10 mouse cellular contexts compared by ENCODE assay signal in the genomic region with DNA sequence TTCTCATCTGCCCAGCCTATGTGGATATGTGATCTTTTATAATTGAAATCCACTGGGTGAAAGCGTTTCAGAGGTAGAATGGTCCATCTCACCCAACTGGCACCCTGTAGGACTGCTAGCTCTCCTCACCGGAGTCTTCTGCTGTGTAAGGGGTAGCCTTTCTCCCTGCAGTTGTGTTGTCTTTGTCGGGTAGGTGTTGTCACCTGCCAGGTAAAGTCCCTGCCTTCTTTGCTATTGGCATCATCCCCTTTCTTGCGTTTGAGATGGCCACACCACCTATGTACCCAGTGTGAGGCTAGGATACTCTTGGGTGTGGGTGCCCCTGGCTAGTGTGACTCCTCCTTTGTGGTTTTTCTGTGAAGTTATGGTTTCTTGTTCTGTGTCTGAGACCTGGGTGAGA. TPM values are rescaled to one million over a fixed set of nuclear protein-coding genes. Genes with fewer than 3 reads are reported as not detected.
DNase-seq lines count a peak whose midpoint lies in the region; ATAC-seq and TF ChIP-seq lines count a peak whose summit lies in the region.
"Had no signal": no experiment of that assay in that cellular context is flagged by ENCODE, and none has a peak within 500 bp of the region (broad histone marks: within the 10 kb centered on the region; RNA-seq: fewer than 3 reads in every experiment).

No protein-coding gene starts in this region.

- no peak overlapping the region for H3K27ac ChIP-seq in heart, embryonic 14.5 days (replicated peaks in 1 of 2; ENCODE audit: control insufficient read depth in 1 of 2, insufficient read depth in 1 of 2, low read depth in 2 of 2, low read length in 2 of 2)
- H3K27ac ChIP-seq in bone marrow macrophage, adult 2 months (ENCODE audit: insufficient read depth, low read depth, low read length), result no peak overlapping the region
- no peak overlapping the region for H3K27ac ChIP-seq in hindbrain, embryonic 12.5 days
- H3K27ac ChIP-seq in midbrain, embryonic 12.5 days (replicated peaks), result no peak overlapping the region

- peak overlapping the region; percentile 98 for H3K9ac ChIP-seq in heart, embryonic 14.5 days (ENCODE audit: low read length)
- H3K9ac ChIP-seq in hindbrain, embryonic 12.5 days, result peak overlapping the region; percentile 99
- H3K9ac ChIP-seq in midbrain, embryonic 12.5 days (replicated peaks), result peak overlapping the region; percentile 100

- H3K4me3 ChIP-seq in heart, embryonic 14.5 days (ENCODE audit: control insufficient read depth in 1 of 2, insufficient read depth in 1 of 2, low read depth in 1 of 2, low read length in 2 of 2), result peak overlapping the region; percentile 90 to 93
- H3K4me3 ChIP-seq in bone marrow macrophage, adult 2 months (ENCODE audit: insufficient read depth, low read length), result peak overlapping the region; percentile 80
- H3K4me3 ChIP-seq in hindbrain, embryonic 12.5 days, result peak overlapping the region; percentile 99
- peak overlapping the region; percentile 99 for H3K4me3 ChIP-seq in midbrain, embryonic 12.5 days

- intact Hi-C loops in heart, postnatal 14 days (cut with DNase I), result loop anchor here (2.0 kb wide), 1 partner anchor 16 kb away; no protein-coding TSS in a partner anchor

- peak overlapping the region; percentile 80 for H3K4me2 ChIP-seq in heart, embryonic 14.5 days (ENCODE audit: low read length)
- H3K4me2 ChIP-seq in hindbrain, embryonic 12.5 days (replicated peaks), result peak overlapping the region; percentile 95
- peak overlapping the region; percentile 83 for H3K4me2 ChIP-seq in midbrain, embryonic 12.5 days (replicated peaks)

- peaks cover 27% of the 10 kb centered on the region for H3K36me3 ChIP-seq in heart, embryonic 14.5 days (ENCODE audit: control insufficient read depth, insufficient read depth, low read length)
- peaks cover 30% of the 10 kb centered on the region for H3K36me3 ChIP-seq in hindbrain, embryonic 12.5 days
- H3K36me3 ChIP-seq in midbrain, embryonic 12.5 days, result peaks cover 20% of the 10 kb centered on the region

- peaks cover 12 to 24% of the 10 kb centered on the region in 2 experiments for H3K4me1 ChIP-seq in heart, embryonic 14.5 days (ENCODE audit: control insufficient read depth in 2 of 2, insufficient read depth in 2 of 2, low read length in 2 of 2)
- H3K4me1 ChIP-seq in bone marrow macrophage, adult 2 months (ENCODE audit: control insufficient read depth, insufficient read depth, low read length), result peaks cover 28% of the 10 kb centered on the region
- peaks cover 35% of the 10 kb centered on the region for H3K4me1 ChIP-seq in hindbrain, embryonic 12.5 days
- peaks cover 37% of the 10 kb centered on the region for H3K4me1 ChIP-seq in midbrain, embryonic 12.5 days

- no peak for ATAC-seq in heart, embryonic 14.5 days (ENCODE audit: insufficient number of reproducible peaks, insufficient read depth, low FRiP score, low read depth)
- ATAC-seq in hindbrain, embryonic 12.5 days (ENCODE audit: low FRiP score), result no peak
- ATAC-seq in midbrain, embryonic 12.5 days (ENCODE audit: low FRiP score, low read depth), result no peak
- ATAC-seq: Patski had no signal

- H3K27me3 ChIP-seq in heart, embryonic 14.5 days (ENCODE audit: control insufficient read depth, insufficient read depth, low read length), result no peaks in the 10 kb centered on the region
- no peaks in the 10 kb centered on the region for H3K27me3 ChIP-seq in hindbrain, embryonic 12.5 days
- 0 out of 2 replicates have a peak, but pooled peaks cover 5% of the 10 kb centered on the region for H3K27me3 ChIP-seq in midbrain, embryonic 12.5 days
- H3K27me3 ChIP-seq: Patski had no signal

- TF ChIP-seq CTCF in bone marrow macrophage, adult 2 months (IDR thresholded peaks at IDR 0.05; ENCODE audit: low read depth, low read length), result no peak

- DNase-seq in heart, postnatal 14 days, result no peak
- DNase-seq in frontal cortex, postnatal 10 days (ENCODE audit: low spot score in 2 of 2), result no peak
- no peak for DNase-seq in gastrocnemius, adult 8-10 months (ENCODE audit: low spot score in 2 of 2)
- DNase-seq in cerebellum, adult 11 months, result no peak
- DNase-seq: right cerebral cortex, postnatal 25 days had no signal

- no peak for TF ChIP-seq POLR2A in bone marrow macrophage, adult 2 months (IDR thresholded peaks at IDR 0.05; ENCODE audit: borderline replicate concordance, low read depth, low read length)

- WGBS in heart, embryonic 14.5 days, result 58% methylated on average over 4 of the region's 4 CpGs
- 72% methylated on average over 4 of the region's 4 CpGs for WGBS in hindbrain, embryonic 12.5 days
- 67% methylated on average over 4 of the region's 4 CpGs for WGBS in midbrain, embryonic 12.5 days

- H3K9me3 ChIP-seq in heart, embryonic 14.5 days (ENCODE audit: control insufficient read depth, low read length), result no peaks in the 10 kb centered on the region
- no peaks in the 10 kb centered on the region for H3K9me3 ChIP-seq in hindbrain, embryonic 12.5 days (replicated peaks)
- H3K9me3 ChIP-seq in midbrain, embryonic 12.5 days, result no peaks in the 10 kb centered on the region

RNA-seq across cellular contexts. Expression of a gene that starts 1.6 kb away (rescaled TPM):
- polyA plus RNA-seq in heart, embryonic 14.5 days (2014; fragmentation: Nextera tagmentation; extraction: Ambion mirVana), result 30.4 and 32.4 TPM in 2 replicates
- total RNA-seq in heart, postnatal 14 days (2021), result 10 to 100 TPM; 30.4 to 34.1 TPM
- polyA plus RNA-seq in bone marrow macrophage, adult 2 months (2012; ENCODE audit: insufficient read depth, insufficient read length, missing spikeins), result 66.9 and 69.0 TPM in 2 replicates
- polyA plus RNA-seq in hindbrain, embryonic 12.5 days (2016; fragmentation: Nextera tagmentation; extraction: Ambion mirVana), result 58.1 and 59.3 TPM in 2 replicates
- polyA plus RNA-seq in midbrain, embryonic 12.5 days (2016; fragmentation: Nextera tagmentation; extraction: Ambion mirVana), result 59.5 and 67.5 TPM in 2 replicates
- 10 to 100 TPM; 13.2 to 17.7 (median 14.8) TPM for total RNA-seq in gastrocnemius, adult 8-10 months (2022)

RNA-seq across cellular contexts. Expression of a gene that starts 16.9 kb away (rescaled TPM):
- 51.9 and 54.8 TPM in 2 replicates for polyA plus RNA-seq in heart, embryonic 14.5 days (2014; fragmentation: Nextera tagmentation; extraction: Ambion mirVana)
- 10 to 100 TPM; 22.5 to 26.5 TPM for total RNA-seq in heart, postnatal 14 days (2021)
- polyA plus RNA-seq in bone marrow macrophage, adult 2 months (2012; ENCODE audit: insufficient read depth, insufficient read length, missing spikeins), result 37.6 and 46.3 TPM in 2 replicates
- polyA plus RNA-seq in hindbrain, embryonic 12.5 days (2016; fragmentation: Nextera tagmentation; extraction: Ambion mirVana), result 114 and 115 TPM in 2 replicates
- polyA plus RNA-seq in midbrain, embryonic 12.5 days (2016; fragmentation: Nextera tagmentation; extraction: Ambion mirVana), result 121 and 131 TPM in 2 replicates
- total RNA-seq in gastrocnemius, adult 8-10 months (2022), result 10 to 100 TPM; 17.5 to 24.7 (median 20.8) TPM

RNA-seq across cellular contexts. Expression of a gene that starts 16.9 kb away (rescaled TPM):
- 13.7 and 18.2 TPM in 2 replicates for polyA plus RNA-seq in heart, embryonic 14.5 days (2014; fragmentation: Nextera tagmentation; extraction: Ambion mirVana)
- total RNA-seq in heart, postnatal 14 days (2021), result 10 to 100 TPM; 15.1 to 16.9 TPM
- polyA plus RNA-seq in bone marrow macrophage, adult 2 months (2012; ENCODE audit: insufficient read depth, insufficient read length, missing spikeins), result 22.6 and 24.4 TPM in 2 replicates
- 38.1 and 45.0 TPM in 2 replicates for polyA plus RNA-seq in hindbrain, embryonic 12.5 days (2016; fragmentation: Nextera tagmentation; extraction: Ambion mirVana)
- 29.9 and 37.1 TPM in 2 replicates for polyA plus RNA-seq in midbrain, embryonic 12.5 days (2016; fragmentation: Nextera tagmentation; extraction: Ambion mirVana)
- total RNA-seq in gastrocnemius, adult 8-10 months (2022), result 10 to 100 TPM; 10.9 to 13.9 (median 13.3) TPM

RNA-seq across cellular contexts. Expression of a gene that starts 19.0 kb away (rescaled TPM):
- 15.5 and 16.0 TPM in 2 replicates for polyA plus RNA-seq in heart, embryonic 14.5 days (2014; fragmentation: Nextera tagmentation; extraction: Ambion mirVana)
- total RNA-seq in heart, postnatal 14 days (2021), result 1 to 10 TPM; 8.5 to 9.6 TPM
- polyA plus RNA-seq in bone marrow macrophage, adult 2 months (2012; ENCODE audit: insufficient read depth, insufficient read length, missing spikeins), result 8.5 and 9.1 TPM in 2 replicates
- 20.7 and 21.4 TPM in 2 replicates for polyA plus RNA-seq in hindbrain, embryonic 12.5 days (2016; fragmentation: Nextera tagmentation; extraction: Ambion mirVana)
- 23.1 and 25.6 TPM in 2 replicates for polyA plus RNA-seq in midbrain, embryonic 12.5 days (2016; fragmentation: Nextera tagmentation; extraction: Ambion mirVana)
- 1 to 10 TPM; 2.8 to 4.8 (median 3.7) TPM for total RNA-seq in gastrocnemius, adult 8-10 months (2022)

RNA-seq across cellular contexts. Expression of a gene that starts 29.5 kb away (rescaled TPM):
- 962 and 1,026 TPM in 2 replicates for polyA plus RNA-seq in heart, embryonic 14.5 days (2014; fragmentation: Nextera tagmentation; extraction: Ambion mirVana)
- 1,000 to 10,000 TPM; 1,807 to 1,867 TPM for total RNA-seq in heart, postnatal 14 days (2021)
- 294 and 360 TPM in 2 replicates for polyA plus RNA-seq in bone marrow macrophage, adult 2 months (2012; ENCODE audit: insufficient read depth, insufficient read length, missing spikeins)
- 267 and 378 TPM in 2 replicates for polyA plus RNA-seq in hindbrain, embryonic 12.5 days (2016; fragmentation: Nextera tagmentation; extraction: Ambion mirVana)
- polyA plus RNA-seq in midbrain, embryonic 12.5 days (2016; fragmentation: Nextera tagmentation; extraction: Ambion mirVana), result 341 and 342 TPM in 2 replicates
- total RNA-seq in gastrocnemius, adult 8-10 months (2022), result 1,000 to 10,000 TPM; 1,040 to 1,135 (median 1,076) TPM
